Mouse (Mus musculus) heart, postnatal 4 days (tissue): Measurements from ENCODE around the gene Nfrkb. TPM values are rescaled to one million over a fixed set of nuclear protein-coding genes. Genes with fewer than 3 reads are reported as not detected.
A peak's percentile ranks its signal among the peaks of the same experiment; 100 is the strongest.

ENCODE experiments used
- DNase-seq: peaks from one replicate; pipeline ENCODE4 v3.0.0; 2021
- total RNA-seq, 2 experiments: library from RNA; stranded (reverse); gene quantifications; 2 replicates each; pipeline ENCODE4 v1.2.3; 2021

Nfrkb gene
- total RNA-seq: 10 to 100 TPM; 18.6 to 21.8 TPM

DNA sequence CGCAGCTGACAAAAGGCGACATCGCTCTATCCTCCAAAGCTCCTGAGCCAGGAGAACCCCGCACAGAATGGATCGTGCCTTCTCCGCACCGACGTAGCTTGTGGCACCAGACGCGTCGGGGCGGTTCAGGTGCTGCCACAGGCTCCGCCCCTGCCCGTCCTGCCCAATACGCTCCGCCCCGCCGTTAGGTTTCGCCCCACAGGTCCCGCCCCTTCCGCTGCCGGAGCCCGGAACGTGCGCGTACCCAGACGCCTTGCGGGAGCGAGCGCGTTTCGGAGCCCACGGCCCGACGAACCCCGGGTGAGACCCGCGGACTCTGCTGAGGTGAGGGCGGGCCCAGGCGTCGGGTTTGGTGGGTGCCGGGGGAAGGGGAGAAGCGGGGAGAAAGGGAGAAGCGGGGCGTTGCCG is at the start of gene Nfrkb:
Nfrkb (plus strand) TSS at position 246 of the 408 bp plus-strand sequence.
- DNase-seq: peak; percentile 97

DNA sequence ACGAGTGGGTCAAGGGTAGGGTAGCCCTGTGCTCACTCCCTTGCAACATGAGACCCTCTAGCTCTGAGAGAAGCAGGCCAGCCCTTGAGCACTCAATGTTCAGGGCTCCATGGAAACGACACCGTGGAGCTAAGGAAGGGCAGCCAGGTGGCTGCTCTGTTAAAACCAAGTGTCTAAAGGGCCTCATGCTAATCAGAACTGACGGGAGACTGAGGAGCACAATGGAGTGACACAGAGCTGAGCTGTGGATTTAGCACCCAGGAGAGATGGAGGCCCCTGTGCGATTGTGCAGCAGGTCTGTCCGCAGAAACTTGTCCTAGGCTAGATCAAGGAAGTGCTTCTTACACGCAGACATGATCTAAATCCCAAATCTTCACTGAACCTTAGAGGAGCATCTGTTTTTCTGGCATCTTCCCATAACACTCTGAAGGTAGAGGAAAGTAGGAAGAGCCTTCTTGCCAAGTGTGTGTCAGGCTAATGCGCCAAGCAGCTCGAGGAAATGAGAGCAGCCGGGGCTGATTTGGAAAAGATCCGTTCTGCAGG is 41.6 kb upstream of the Nfrkb start:
- no peak for DNase-seq

DNA sequence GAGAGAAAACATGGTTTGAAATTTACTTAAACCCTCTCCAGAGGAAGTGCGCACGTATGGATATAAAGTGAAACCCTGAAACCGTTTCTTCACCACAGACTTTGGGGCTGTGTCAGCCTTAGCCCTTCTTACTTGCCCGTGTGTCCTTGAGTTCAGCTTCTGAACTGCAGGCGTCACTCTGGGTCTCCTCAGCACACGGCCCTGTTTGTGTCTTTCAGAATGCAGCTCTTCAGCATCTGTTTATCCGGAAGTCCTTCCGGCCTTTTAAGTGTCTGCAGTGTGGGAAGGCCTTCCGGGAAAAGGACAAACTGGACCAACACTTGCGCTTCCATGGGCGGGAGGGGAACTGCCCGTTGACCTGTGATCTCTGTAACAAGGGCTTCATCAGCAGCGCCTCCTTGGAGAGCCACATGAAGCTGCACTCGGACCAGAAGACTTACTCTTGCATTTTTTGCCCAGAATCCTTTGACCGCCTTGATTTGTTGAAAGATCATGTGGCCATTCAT is 39.4 kb upstream of the Nfrkb start:
- peak; percentile 5 for DNase-seq

DNA sequence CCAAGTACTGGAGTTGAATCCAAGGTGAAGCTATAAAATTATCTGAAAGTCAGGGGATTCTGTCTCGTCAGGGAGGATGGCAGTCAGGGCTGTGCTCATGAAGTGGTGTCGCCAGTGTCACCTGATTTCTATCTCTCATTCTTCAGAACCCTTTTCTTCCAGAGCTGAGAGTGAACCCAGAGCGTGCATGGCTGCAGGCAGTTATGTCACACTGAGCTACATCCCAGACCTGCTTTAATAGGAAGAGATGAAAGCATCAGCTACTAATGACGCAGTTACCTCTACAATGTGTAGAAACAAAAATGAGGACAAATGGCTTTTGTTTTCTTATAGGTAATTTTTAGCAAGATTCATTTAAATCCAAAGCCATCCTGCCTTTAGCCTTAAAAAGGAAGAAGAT is 37.5 kb upstream of the Nfrkb start:
- no peak for DNase-seq

DNA sequence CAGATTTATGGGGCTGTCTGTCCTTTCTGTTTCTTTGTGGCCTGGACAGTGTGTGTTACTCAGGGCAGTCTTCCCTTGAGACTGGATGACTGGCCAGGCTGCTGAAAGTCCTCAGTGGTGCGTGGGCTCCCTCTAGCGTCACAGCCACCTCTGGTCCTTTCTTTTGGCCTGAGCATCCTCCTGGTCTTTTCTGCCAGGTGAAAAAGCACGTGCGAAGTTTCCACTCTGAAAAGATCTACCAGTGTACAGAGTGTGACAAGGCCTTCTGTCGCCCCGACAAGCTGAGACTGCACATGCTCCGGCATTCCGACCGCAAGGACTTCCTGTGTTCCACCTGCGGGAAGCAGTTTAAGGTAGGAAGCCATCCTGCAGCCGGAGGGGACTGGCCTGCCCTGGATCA is 37.1 kb upstream of the Nfrkb start:
- peak; percentile 82 for DNase-seq

DNA sequence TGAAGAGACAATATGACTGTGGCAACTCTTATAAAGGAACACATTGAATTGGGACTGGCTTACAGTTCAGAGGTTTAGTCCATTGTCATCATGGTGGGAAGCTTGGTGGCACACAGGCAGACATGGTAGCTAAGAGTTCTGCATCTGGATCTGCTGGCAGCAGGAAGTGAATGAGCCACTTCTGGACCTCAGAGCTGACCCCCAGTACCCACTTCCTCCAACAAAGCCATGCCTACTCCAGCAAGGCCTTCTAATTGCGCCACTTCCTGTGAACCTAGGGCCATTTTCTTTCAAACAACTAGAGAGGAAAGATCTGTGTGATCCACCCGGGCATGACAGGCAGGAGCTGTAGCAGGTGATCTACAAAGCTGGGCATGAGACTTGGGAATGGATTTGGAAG is 33.3 kb upstream of the Nfrkb start:
- DNase-seq: no peak

DNA sequence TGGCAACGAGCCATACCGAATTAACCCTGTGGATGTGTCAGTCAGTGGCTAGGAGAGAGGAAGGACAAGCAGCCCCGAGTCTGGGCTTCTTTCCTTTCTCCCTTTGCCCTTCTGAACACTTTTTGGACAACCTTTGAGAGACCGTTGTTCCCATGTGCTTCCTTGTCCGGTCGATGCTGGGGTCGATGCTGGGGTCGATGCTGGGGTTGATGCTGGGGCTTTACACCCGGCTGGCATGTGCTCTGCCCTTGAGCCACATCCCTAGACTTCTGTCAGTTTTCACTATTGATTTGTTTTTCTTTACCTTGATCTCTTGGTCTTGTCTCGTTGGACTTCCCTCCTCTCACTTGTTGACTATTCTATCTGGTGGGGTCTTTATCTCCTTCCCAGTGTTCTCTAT is 32.5 kb upstream of the Nfrkb start:
- DNase-seq: no peak

DNA sequence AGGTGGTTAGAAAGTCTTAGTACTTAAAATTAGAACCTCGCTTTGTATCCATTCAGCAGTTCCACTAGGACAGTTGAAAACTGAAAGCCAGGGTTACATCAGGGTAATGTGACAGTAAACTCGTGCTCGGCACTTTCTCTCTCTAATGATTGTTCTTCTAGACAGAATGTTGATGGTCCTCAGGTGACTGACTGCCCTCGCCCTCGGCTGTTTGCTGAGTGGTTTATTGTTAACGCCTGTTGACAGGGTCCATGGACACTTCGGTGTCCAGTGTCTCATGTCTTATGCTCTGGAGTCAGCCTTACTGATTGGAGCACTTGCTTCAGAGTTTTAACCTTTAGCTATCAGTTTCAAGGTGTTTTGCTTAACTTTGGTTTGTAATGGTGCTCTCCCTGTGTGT is 31.9 kb upstream of the Nfrkb start:
- DNase-seq: no peak

DNA sequence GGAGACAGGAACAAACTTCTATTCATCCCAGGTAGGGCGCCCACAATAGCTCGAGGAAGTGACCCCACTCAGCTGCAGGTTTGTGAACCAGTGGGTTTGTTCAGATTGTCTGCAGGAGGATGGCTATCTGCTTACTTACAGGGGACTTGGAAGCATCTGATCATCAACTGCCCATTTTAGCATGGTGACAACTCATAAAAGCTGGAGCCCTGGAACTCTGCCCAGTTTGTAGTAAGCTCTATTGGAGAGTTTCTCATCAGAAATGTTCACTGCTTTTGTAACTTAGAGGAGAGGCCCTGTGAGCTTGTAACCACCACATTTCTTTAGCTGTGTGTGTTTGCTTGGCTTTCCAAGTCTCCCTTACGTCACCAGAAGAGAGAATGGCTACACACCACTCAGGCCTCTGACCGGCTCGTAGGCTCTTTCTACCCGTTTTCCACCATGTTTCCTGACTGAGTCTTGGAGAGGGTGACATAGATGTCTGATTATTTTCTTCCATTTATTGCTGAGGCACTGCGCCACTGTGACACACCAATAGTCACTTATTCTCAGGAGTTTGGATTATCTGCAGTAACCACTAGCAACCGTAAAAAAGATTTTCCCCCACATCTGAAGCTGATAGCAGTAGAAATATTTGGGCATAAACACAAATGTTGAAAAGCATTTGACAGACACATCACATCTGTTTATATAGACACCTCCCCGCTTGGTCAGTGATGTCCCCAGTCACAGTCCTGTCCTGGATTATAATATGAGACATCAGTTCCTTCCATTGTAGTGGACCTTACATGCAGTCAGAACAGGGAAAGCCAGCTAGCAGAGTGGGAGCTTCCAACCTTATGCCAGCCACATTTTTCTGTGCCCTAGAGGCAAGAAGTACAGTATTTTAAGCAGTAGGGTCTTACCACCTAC is 22.0 kb upstream of the Nfrkb start:
- peak; percentile 32 for DNase-seq

DNA sequence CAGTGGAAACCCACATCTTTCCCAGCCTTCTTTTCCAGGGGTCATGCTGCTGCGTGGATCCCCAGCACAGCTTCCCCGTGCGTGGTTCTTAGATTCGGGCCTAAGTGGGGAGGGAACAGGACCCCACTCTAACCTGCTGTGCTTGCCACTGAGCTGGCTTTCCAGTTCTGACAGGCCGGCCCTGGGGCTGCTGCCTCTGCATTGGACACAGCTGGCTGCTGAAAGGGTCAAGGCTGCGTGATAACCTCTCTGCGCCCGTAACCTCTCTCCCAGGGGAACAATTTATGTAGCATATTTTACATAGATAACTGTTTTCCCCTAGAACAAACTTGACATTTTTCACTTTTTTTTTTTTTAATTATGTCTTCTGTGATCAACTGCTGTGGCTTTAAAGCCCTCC is 20.9 kb upstream of the Nfrkb start:
- no peak for DNase-seq

DNA sequence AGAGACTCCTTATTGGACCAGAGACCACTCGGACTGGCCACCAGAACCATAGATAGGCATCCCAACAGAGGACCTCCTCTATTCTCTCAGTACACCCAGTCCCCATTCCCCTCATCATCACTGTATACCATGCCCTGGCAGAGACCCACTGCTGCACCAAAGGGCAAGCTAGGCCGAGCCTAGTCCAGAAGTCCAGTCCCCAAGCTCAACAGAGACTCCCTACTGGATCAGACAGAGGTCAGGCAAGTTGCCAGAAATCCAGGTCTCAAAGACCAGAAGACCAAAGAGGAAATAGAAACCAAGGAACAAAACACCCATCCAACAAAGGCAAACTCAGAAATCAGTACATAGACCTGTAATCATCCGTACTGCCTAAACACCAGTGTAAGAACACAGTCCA is 14.3 kb upstream of the Nfrkb start:
- DNase-seq: no peak

DNA sequence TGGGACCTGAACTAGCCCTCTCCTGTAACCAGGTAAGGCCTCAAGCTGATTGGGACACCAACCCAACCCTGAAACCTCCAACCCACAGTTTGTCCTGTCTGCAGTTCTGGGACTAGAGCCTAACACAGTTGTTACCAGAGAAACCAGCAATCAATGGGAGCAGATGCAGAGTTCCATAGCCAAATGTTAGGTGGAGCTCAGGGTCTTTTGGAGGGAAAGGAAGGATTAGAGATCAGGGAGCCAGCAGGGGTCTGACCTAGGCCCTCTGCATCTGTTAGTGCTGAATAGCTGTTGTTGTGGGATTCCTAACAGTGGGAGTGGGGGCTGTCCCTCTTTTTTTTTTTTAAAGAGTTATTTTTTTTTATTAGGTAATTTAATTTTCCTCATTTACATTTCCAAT is 9.3 kb upstream of the Nfrkb start:
- DNase-seq: no peak

DNA sequence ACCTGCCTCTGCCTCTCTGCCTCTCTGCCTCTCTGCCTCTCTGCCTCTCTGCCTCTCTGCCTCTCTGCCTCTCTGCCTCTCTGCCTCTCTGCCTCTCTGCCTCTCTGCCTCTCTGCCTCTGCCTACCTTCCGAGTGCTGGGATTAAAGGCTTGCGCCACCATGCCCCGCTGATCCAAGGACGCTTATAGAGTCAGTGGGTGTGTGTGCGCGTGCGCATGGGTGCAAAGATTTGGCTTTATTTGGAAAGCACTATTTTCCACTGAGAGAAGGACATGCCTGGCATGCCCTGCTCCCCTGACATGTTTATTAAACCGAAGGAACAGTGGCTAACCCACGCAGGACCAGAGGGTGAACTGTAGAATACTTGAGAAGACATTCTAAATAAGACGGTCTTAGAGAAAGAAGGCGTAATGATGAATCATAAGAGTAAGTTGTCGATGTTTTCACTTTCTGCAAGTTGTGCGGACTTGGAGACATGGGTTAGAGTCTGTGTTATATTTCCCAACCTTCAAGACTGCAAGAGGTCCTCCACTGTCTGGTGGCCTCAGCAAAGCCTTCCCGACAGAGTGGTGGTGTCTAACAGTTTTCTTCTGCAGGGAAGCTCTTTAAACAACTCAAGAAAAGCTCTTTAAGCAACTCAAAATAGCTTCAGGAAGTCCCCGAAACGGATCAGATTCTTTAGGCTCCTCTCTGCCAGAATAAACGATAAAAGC is 1.0 kb upstream of the Nfrkb start:
- DNase-seq: no peak

DNA sequence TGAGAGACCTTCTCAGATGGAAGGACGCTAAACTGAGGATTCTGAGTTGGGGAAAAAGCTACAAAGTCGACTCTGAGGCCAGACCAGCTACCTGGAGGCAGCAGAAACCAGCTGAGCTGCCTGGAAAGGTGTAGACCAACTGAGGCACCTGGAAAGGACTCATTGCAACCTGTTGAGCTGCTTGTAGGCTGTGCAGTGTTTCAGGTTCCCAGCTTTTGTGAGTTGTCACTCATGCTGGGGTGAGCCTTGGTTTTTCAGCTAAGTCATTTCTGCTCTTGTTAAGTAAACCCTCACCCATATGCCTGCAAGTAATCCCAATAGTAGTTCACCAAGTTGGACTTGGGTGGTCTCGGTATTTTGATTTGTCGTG is 507 bp upstream of the Nfrkb start:
- no peak for DNase-seq

DNA sequence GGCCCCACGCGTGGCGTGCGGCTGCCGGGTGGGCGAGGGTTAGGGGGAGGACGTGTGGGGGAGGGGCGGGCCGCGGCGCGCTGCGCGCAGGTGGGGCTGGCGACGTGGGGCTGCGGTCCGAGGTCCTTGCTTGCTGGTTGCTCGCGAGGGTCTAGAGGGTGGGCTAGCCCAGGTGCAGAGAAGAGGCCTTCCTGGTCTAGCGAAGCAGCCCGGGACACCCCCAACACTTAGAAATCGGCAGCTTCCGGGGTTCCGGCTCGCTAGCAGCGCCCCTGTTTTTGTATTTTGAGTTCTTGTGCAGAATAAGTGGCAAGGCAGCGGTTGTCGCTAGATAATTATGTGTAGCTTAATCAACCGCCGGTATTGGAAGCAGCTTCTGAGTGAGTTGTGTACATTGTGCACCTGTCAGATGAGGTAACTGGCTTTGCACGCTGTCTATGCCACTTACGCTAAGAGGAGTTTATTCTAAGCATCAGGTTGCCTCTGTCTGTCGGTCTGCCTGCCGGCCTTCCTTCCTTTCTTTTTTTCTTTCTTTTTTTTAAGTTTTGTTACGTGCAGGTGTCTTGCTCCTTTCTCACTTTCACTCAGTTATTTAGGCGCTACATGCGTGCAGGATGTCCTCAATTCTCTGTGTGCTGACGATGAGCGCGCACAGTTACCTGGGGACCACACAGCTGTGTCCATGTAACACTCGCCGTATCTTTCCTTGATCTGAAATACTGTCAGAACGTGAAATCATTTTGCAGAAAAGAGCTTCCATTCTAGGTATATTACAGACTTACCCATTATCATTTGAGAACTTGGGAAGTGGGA is 582 bp downstream of the Nfrkb start:
- no peak for DNase-seq

DNA sequence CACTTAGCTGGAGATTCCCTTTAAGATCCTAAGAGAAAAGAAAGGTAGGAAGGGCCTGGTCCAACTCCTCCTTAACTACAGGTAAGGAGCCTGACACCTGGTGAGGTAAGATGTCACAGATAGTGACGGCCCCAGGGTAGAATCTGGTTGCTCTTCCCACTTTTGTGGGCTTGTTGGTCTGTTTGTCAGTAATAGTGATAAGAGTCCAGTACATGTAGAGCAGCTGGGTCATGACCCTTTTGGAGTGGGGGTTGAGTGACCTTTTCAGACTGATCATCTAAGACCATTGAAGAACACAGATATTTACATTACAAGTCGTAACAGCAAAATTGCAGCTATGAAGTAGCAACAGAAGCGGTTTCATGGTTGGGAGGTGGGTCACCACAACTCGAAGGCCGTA is 1.2 kb downstream of the Nfrkb start:
- no peak for DNase-seq

DNA sequence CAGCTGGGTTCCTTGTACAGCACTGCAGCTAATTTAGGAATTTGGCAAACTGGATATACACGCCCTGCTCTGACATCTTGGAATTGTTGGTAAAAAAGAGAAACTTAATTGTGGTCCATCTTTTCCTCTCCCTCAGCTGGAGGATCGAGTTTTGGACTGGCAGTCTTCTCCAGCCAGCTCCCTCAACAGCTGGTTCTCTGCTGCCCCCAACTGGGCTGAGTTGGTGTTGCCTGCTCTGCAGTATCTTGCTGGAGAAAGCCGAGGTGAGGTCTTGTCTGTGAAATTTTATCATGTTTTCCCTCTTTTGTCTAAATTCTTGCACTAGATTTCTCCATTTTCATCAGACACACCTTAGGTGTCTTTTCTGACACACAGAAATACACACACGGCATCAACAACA is 14.4 kb downstream of the Nfrkb start:
- peak; percentile 85 for DNase-seq

DNA sequence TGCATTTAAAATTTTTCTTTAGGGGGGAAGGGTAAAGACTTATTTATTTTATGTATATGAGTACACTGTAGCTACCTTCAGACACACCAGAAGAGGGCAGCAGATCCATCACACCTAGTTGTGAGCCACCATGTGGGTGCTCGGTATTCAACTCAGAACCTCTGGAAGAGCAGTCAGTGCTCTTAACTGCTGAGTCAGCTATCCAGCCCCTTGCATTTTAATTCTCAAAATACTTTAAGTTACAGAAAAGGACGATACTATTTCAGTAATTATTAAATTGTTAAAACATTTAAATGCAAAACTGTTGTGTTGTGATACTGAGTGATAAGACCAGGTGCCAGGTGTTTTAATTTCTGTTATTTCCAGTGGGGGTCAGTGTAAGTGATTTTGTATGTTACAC is 18.3 kb downstream of the Nfrkb start:
- DNase-seq: no peak

DNA sequence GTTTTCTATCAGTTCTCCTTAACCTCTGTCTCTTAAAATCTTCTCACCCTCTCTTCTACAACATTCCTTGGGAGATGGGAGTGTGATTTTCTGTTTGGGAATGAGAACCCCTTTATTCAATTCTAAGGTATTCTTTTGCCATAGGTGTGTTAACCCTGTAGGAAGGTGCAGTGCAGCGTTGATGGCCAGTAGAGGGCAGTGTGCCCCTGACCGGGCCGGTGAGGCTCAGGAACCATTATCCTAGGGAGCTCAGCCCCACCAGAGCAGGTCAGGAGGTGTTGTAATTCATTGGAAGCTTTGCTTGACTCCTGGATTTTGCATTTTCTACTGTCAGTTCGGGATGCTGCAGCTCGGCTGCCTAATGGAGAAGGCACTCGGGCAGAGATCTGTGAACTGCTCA is 19.2 kb downstream of the Nfrkb start:
- peak; percentile 23 for DNase-seq

DNA sequence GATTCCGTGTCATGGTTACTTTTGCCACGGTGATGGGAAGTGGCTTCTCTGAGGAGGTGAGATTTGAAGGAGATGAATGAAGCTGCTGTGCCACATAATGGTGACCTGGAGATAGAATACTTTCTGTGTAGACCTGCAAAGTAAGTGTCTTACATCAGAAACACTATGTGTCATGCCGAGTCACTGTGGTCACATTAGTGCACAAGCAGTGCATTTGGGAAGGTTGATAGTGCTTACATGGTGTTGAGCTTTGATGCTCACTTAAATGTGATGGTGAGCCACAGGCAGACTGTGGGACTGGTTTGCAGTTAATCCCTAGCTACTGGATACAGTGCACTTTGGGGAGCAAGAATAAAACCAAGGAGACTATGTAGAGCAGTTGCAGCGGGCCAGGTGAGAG is 26.2 kb downstream of the Nfrkb start:
- DNase-seq: no peak

DNA sequence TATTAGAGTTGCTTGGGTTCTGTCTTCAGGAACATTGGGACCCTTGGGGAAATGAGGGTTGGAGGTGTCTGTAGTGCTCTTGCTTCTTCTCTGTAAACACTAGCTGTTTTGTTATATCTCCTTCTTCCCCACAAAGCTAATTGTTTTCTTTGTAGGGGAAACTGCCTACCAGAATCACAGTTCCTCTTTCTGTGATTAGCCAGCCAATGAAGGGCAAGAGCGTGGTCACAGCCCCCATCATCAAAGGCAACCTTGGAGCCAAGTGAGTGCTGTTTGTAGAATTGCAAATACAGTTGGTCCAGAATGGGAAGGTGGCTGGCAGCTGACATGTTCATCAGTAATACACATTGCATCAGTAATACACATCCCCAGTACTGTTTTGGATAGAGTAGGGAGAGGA is 32.8 kb downstream of the Nfrkb start:
- no peak for DNase-seq

DNA sequence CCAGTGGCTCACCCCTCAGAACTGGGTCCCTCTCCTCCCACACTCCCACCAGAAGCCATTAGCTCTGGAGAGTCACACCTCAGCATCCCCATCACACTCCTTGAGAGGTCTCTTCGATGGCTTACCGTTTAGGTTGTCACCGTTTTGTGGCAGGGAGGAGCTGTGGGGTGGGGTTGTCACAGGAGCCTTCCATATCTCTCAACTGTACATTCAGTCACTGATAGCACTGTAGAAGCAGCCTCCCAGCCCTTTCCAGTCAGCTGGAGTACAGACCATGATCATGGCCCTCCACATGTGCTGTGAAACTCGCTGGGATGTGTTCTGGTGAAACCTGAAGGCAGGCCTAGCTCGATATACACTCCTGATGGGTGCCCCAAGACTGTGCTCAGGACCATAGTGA is 36.2 kb downstream of the Nfrkb start:
- DNase-seq: no peak

DNA sequence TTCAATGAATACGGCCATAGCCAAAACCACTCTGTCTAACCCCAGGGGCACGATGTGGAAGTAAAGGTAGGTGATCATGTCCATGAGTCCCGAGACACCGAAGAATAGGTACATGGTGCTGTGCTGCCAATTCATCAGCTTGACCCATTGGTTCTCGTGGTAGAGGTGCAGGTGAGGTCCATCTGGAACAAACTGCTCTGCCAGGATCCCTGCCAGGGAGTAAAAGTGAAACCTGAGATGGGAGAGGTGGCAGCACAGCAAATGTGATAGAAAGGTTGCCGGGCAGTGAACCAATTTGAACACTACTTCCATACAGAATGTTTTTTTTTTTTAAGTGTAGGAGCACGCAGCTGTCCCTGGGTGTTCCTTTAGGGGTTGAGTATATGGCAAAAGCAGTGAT is 43.0 kb downstream of the Nfrkb start:
- DNase-seq: no peak
